Mouse (Mus musculus): Measurements from ENCODE around the gene Gm20532. TPM values are rescaled to one million over a fixed set of nuclear protein-coding genes. Genes with fewer than 3 reads are reported as not detected.

Gm20532 gene
- polyA plus RNA-seq, 1 experiment from 2014 or later: not detected

DNA sequence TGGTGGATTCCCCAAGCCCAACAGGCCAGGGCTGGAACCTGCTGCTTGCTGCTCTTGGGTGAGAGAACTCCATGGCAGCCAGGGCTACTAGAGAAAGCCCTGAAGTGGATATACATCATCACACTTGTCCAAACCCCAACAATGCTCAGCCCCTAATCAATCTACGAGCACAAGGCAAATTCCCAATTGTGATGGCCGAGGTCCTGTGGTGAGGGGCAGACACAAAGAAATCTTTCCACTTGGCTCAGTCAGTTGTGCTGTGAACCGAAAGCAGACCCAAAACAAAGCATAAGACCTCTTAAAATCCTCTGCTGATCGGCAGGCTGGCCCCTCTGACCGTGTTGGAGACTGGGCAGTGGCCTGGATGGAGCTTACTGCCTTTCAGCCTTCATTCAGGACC, 11.6 kb upstream of the Gm20532 start:
- WGBS: 16% methylated on average over 5 of the region's 5 CpGs
- no peak overlapping the region for H3K9ac ChIP-seq
- no peak overlapping the region for H3K4me2 ChIP-seq
- H3K4me1 ChIP-seq (replicated peaks): peaks cover 13% of the 10 kb centered on the region
- ATAC-seq (ENCODE audit: low FRiP score, low read depth): no peak
- no peaks in the 10 kb centered on the region for H3K9me3 ChIP-seq
- H3K36me3 ChIP-seq: no peaks in the 10 kb centered on the region
- H3K4me3 ChIP-seq: no peak overlapping the region
- H3K27ac ChIP-seq (replicated peaks): no peak overlapping the region
- no peaks in the 10 kb centered on the region for H3K27me3 ChIP-seq

GRCm38 (mm10) chr2:26575378-26575777, 11.1 kb upstream of the Gm20532 start:
- 75% methylated on average over 1 of the region's 1 CpGs for WGBS
- Histone ChIP-seq H3K36me3 (no peaks in the 10 kb centered on the region), H3K27ac (replicated peaks) (no peak overlapping the region), H3K4me1 (replicated peaks) (peaks cover 13% of the 10 kb centered on the region), H3K9ac (no peak overlapping the region), H3K4me3 (no peak overlapping the region), H3K27me3 (no peaks in the 10 kb centered on the region), H3K9me3 (no peaks in the 10 kb centered on the region), H3K4me2 (no peak overlapping the region)
- ATAC-seq (ENCODE audit: low FRiP score, low read depth): no peak

GRCm38 (mm10) chr2:26575865-26576264, 10.6 kb upstream of the Gm20532 start:
- no peak overlapping the region for H3K27ac ChIP-seq (replicated peaks)
- H3K4me1 ChIP-seq (replicated peaks): peaks cover 13% of the 10 kb centered on the region
- no peak overlapping the region for H3K9ac ChIP-seq
- 52% methylated on average over 4 of the region's 4 CpGs for WGBS
- H3K4me2 ChIP-seq: no peak overlapping the region
- H3K9me3 ChIP-seq: no peaks in the 10 kb centered on the region
- no peak for ATAC-seq (ENCODE audit: low FRiP score, low read depth)
- H3K27me3 ChIP-seq: no peaks in the 10 kb centered on the region
- no peak overlapping the region for H3K4me3 ChIP-seq
- H3K36me3 ChIP-seq: no peaks in the 10 kb centered on the region

DNA sequence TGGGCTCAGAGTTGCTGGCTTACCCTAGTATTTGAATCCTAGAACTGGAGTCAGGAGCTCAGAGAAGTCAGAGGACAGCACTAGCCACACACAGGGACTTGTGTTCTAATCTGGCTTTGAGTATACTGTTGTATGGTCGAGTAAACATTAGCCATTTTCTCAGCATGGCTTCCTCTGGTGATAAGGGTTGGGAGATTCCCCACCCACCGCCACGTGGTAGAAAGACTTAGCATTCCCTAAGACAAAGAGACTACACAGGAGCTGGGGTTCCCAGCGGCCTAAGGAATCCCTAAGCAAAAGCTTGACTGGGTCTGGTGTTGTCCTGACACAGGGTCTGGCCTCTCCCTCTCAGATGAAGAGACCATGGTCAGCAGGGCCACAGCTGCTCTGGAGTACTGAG, 10.0 kb upstream of the Gm20532 start:
- H3K4me2 ChIP-seq: no peak overlapping the region
- H3K4me1 ChIP-seq (replicated peaks): peaks cover 13% of the 10 kb centered on the region
- ATAC-seq (ENCODE audit: low FRiP score, low read depth): no peak
- H3K9ac ChIP-seq: no peak overlapping the region
- WGBS: 46% methylated on average over 4 of the region's 4 CpGs
- H3K36me3 ChIP-seq: no peaks in the 10 kb centered on the region
- H3K4me3 ChIP-seq: no peak overlapping the region
- no peaks in the 10 kb centered on the region for H3K27me3 ChIP-seq
- H3K27ac ChIP-seq (replicated peaks): 0 out of 2 replicates have a peak overlapping the region, but pooled peaks have one; percentile 9
- no peaks in the 10 kb centered on the region for H3K9me3 ChIP-seq

DNA sequence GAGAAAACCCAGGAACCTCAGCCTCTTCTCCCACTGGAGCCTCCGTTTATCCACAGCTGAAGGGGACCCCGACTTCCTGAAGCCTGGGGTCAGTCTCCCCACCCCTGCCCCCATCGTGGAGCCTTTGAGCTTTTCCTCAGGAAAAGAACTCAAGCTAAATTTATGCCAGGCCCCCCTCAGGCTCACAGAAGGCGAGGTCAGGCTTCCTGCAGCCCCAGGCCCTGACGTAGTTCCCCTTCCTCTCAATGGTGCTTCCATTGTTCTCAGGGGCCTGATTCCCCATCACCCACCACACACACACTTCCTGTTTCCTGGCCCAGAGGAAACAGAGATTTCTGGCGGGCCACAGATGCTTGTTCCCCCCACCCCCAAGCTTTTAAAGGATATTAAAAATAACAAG, 8.1 kb upstream of the Gm20532 start:
- H3K27me3 ChIP-seq: no peaks in the 10 kb centered on the region
- ATAC-seq (ENCODE audit: low FRiP score, low read depth): no peak
- no peaks in the 10 kb centered on the region for H3K36me3 ChIP-seq
- H3K9me3 ChIP-seq: no peaks in the 10 kb centered on the region
- peaks cover 9% of the 10 kb centered on the region for H3K4me1 ChIP-seq (replicated peaks)
- H3K27ac ChIP-seq (replicated peaks): no peak overlapping the region; the same call in 1 of the 2 replicates
- no peak overlapping the region for H3K4me3 ChIP-seq
- H3K9ac ChIP-seq: no peak overlapping the region
- H3K4me2 ChIP-seq: no peak overlapping the region
- WGBS: 48% methylated on average over 6 of the region's 6 CpGs

DNA sequence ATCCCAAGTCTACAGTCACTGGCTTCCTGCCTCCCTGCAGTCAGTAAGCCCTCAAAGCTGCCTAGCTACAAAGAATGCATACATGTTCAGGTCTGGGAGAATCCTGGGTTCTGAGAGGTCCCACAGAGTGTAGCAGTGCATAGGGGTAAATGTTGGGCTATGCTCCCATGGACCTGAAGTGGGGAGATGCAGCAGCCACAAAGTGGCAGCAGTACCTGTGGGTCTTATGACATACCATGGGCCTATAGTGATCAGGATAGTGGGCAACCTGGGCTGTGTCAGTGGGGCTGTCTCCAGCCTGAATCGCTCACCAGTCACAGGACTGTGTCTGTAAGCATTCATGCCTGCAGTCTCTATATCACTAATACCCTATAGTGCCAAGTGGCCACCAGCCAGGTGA, 6.7 kb upstream of the Gm20532 start, which contains the start of gene Egfl7:
Egfl7 (plus strand) TSS at position 301 of the 400 bp plus-strand sequence.
- Histone ChIP-seq H3K36me3 (no peaks in the 10 kb centered on the region), H3K27ac (replicated peaks) (no peak within 1 kb of the TSS), H3K9ac (no peak within 1 kb of the TSS), H3K9me3 (no peaks in the 10 kb centered on the region), H3K4me1 (replicated peaks) (no peaks in the 10 kb centered on the region), H3K4me3 (no peak within 1 kb of the TSS), H3K27me3 (no peaks in the 10 kb centered on the region), H3K4me2 (no peak within 1 kb of the TSS)
- WGBS: 96% methylated on average over 1 of the region's 1 CpGs
- no peak for ATAC-seq (ENCODE audit: low FRiP score, low read depth)

DNA sequence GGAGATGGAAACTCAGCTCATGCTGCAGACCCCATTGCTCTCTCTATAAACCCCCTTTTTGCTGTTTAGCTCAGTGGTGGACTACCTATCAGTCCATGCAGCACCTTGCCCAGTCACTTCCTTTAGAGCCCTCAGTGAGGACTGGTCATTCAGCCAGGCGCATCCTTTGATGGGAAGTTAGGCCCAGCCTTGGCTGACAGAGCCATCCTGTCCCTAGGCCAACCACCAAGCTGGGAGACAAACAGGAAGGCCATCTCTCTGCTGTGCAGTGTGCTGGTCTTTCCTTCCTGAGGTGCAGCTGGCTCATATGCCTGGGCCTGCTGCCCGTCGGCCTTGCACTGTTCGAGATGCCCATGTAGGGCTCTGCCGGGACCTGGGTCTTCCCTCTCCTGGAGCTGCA, 5.7 kb upstream of the Gm20532 start:
- Histone ChIP-seq H3K9ac (no peak overlapping the region), H3K36me3 (no peaks in the 10 kb centered on the region), H3K4me3 (no peak overlapping the region), H3K9me3 (no peaks in the 10 kb centered on the region), H3K27ac (replicated peaks) (no peak overlapping the region), H3K27me3 (no peaks in the 10 kb centered on the region), H3K4me2 (no peak overlapping the region), H3K4me1 (replicated peaks) (no peaks in the 10 kb centered on the region)
- WGBS: 95% methylated on average over 5 of the region's 5 CpGs
- ATAC-seq (ENCODE audit: low FRiP score, low read depth): no peak

GRCm38 (mm10) chr2:26582203-26582602, 4.2 kb upstream of the Gm20532 start:
- Histone ChIP-seq H3K4me1 (replicated peaks) (peaks cover 10% of the 10 kb centered on the region), H3K9me3 (no peaks in the 10 kb centered on the region), H3K27ac (replicated peaks) (no peak overlapping the region), H3K36me3 (no peaks in the 10 kb centered on the region), H3K4me2 (no peak overlapping the region), H3K9ac (no peak overlapping the region), H3K27me3 (no peaks in the 10 kb centered on the region), H3K4me3 (no peak overlapping the region)
- no peak for ATAC-seq (ENCODE audit: low FRiP score, low read depth)
- 74% methylated on average over 2 of the region's 2 CpGs for WGBS

DNA sequence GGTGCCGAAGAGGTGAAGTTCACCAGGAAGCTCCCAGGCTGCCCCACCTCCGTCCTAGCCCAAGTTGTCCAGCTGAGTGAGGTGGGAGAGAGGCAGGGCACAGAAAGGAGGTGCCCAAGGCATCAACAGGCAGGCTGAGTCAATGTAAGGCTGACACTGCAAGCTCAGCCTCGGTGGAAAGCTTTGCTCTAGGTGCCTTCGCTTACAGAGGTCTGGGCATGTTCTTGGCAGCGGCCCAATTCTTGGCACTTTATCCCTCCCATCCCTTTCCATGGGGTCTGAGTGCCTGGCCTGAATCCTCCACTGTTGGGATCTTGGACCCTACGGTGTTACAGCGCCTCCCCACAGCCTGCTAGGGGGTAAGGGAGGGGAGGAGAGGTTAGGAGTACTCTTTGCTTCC, 3.7 kb upstream of the Gm20532 start:
- no peak for ATAC-seq (ENCODE audit: low FRiP score, low read depth)
- 74% methylated on average over 7 of the region's 7 CpGs for WGBS
- no peaks in the 10 kb centered on the region for H3K9me3 ChIP-seq
- H3K27ac ChIP-seq (replicated peaks): peak overlapping the region; percentile 42; the same call in 1 of the 2 replicates
- H3K4me2 ChIP-seq: no peak overlapping the region
- no peaks in the 10 kb centered on the region for H3K27me3 ChIP-seq
- H3K36me3 ChIP-seq: no peaks in the 10 kb centered on the region
- no peak overlapping the region for H3K4me3 ChIP-seq
- peaks cover 14% of the 10 kb centered on the region for H3K4me1 ChIP-seq (replicated peaks)
- no peak overlapping the region for H3K9ac ChIP-seq

- H3K27ac ChIP-seq (replicated peaks): no peak overlapping the region
- H3K4me2 ChIP-seq: no peak overlapping the region
- H3K27me3 ChIP-seq: no peaks in the 10 kb centered on the region
- H3K9ac ChIP-seq: no peak overlapping the region
- 77% methylated on average over 11 of the region's 11 CpGs for whole genome bisulfite sequencing
- ATAC-seq (ENCODE audit: low FRiP score, low read depth): no peak
- peak overlapping the region; percentile 8; the same call in 1 of the 2 replicates for H3K4me3 ChIP-seq
- H3K9me3 ChIP-seq: no peaks in the 10 kb centered on the region
- H3K36me3 ChIP-seq: no peaks in the 10 kb centered on the region
- H3K4me1 ChIP-seq (replicated peaks): peaks cover 14% of the 10 kb centered on the region
Measured at GRCm38 (mm10) chr2:26583640-26584039, 2.8 kb upstream of the Gm20532 start.

- no peak overlapping the region; the same call in 1 of the 2 replicates for H3K27ac ChIP-seq (replicated peaks)
- peaks cover 14% of the 10 kb centered on the region for H3K4me1 ChIP-seq (replicated peaks)
- peak overlapping the region; percentile 66 for H3K4me3 ChIP-seq
- H3K9ac ChIP-seq: no peak overlapping the region
- no peak overlapping the region for H3K4me2 ChIP-seq
- 56% methylated on average over 6 of the region's 6 CpGs for WGBS
- H3K27me3 ChIP-seq: no peaks in the 10 kb centered on the region
- no peaks in the 10 kb centered on the region for H3K9me3 ChIP-seq
- no peaks in the 10 kb centered on the region for H3K36me3 ChIP-seq
- no peak for ATAC-seq (ENCODE audit: low FRiP score, low read depth)
Measured at GRCm38 (mm10) chr2:26585713-26586112, 726 bp upstream of the Gm20532 start.

DNA sequence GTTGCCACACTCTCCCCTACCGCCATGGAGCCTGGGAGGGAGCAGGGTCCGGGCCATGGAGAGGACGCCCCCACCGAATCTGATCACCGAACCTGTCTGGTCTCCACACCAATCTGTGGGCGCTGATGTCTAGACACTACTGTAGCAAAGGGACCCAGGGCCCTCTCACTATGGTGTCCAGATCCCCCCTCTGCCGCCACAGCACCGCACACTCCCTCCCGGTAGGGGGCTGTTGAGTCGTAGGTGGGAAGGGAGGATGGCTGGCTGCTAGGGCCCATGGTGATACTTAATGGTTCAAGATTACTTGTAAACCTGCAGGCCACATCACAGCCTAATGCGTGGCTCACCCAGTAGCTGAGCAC, 586 bp downstream of the Gm20532 start:
- Histone ChIP-seq H3K4me3 (peak overlapping the region; percentile 66), H3K4me1 (replicated peaks) (peaks cover 14% of the 10 kb centered on the region), H3K4me2 (peak overlapping the region; percentile 87), H3K27ac (replicated peaks) (peak overlapping the region; percentile 26), H3K36me3 (no peaks in the 10 kb centered on the region), H3K27me3 (no peaks in the 10 kb centered on the region), H3K9me3 (no peaks in the 10 kb centered on the region), H3K9ac (peak overlapping the region; percentile 61)
- WGBS: 5% methylated on average over 11 of the region's 11 CpGs
- ATAC-seq (ENCODE audit: low FRiP score, low read depth): no peak

GRCm38 (mm10) chr2:26588573-26588972, 2.1 kb downstream of the Gm20532 start:
- Histone ChIP-seq H3K4me1 (replicated peaks) (peaks cover 14% of the 10 kb centered on the region), H3K4me3 (no peak overlapping the region), H3K27ac (replicated peaks) (no peak overlapping the region), H3K4me2 (peak overlapping the region; percentile 16; the same call in 1 of the 2 replicates), H3K9ac (no peak overlapping the region), H3K9me3 (no peaks in the 10 kb centered on the region), H3K27me3 (no peaks in the 10 kb centered on the region), H3K36me3 (no peaks in the 10 kb centered on the region)
- no peak for ATAC-seq (ENCODE audit: low FRiP score, low read depth)
- WGBS: 56% methylated on average over 4 of the region's 4 CpGs
